Mouse (Mus musculus) neural tube, embryonic 11.5 days (tissue): ENCODE data around the gene Acrv1. TPM values are rescaled to one million over a fixed set of nuclear protein-coding genes. Genes with fewer than 3 reads are reported as not detected.

Source experiments
- ATAC-seq: fragments of 200-750 bp; cut with Nextera tagmentation; 2 replicates; pipeline ENCODE4 v1.8.0; 2017; ENCODE audit warnings: moderate number of reproducible peaks, mild to moderate bottlenecking, moderate TSS enrichment, moderate library complexity; ENCODE audit not compliant: insufficient read depth, low FRiP score, low TSS enrichment
- DNase-seq: peaks from one replicate; pipeline ENCODE4 v3.0.0-alpha.2; 2015; ENCODE audit warnings: low spot score
- H3K27ac ChIP-seq: fragments of 300-500 bp; sonication (generic); 2 replicates; pipeline ENCODE4 v1.5.1; 2014; ENCODE audit warnings: low read depth, mild to moderate bottlenecking, low read length
- H3K27me3 ChIP-seq: fragments of 300-500 bp; sonication (generic); 2 replicates; pipeline ENCODE4 v1.6.1; 2014; ENCODE audit warnings: mild to moderate bottlenecking, low read length, mixed read lengths; ENCODE audit not compliant: control insufficient read depth, insufficient read depth
- H3K36me3 ChIP-seq: fragments of 300-500 bp; sonication (generic); 2 replicates; pipeline ENCODE4 v1.6.1; 2014; ENCODE audit warnings: mild to moderate bottlenecking, low read length, moderate library complexity, mixed read lengths; ENCODE audit not compliant: control insufficient read depth, insufficient read depth
- H3K4me1 ChIP-seq: fragments of 300-500 bp; sonication (generic); 2 replicates; pipeline ENCODE4 v1.6.1; 2014; ENCODE audit warnings: low read length, mixed read lengths; ENCODE audit not compliant: control insufficient read depth, insufficient read depth
- H3K4me2 ChIP-seq: fragments of 300-500 bp; sonication (generic); 2 replicates; pipeline ENCODE4 v1.6.1; 2014; ENCODE audit warnings: low read depth, mild to moderate bottlenecking, moderate library complexity
- H3K4me3 ChIP-seq: fragments of 300-500 bp; sonication (generic); 2 replicates; pipeline ENCODE4 v1.5.1; 2014; ENCODE audit warnings: low read depth, low read length
- H3K9ac ChIP-seq: fragments of 300-500 bp; sonication (generic); 2 replicates; pipeline ENCODE4 v1.6.1; 2014; ENCODE audit warnings: mild to moderate bottlenecking, low read length
- H3K9me3 ChIP-seq: fragments of 300-500 bp; sonication (generic); 2 replicates; pipeline ENCODE4 v1.6.1; 2016; ENCODE audit warnings: low read length; ENCODE audit not compliant: control insufficient read depth
- WGBS: fragments of 180-500 bp; shearing (Covaris S2); extraction: QIAGEN DNeasy Blood & Tissue Kit; methylation state at CpG from one replicate; pipeline ENCODE4 v1.1.7; 2014; 5-methylcytosine and 5-hydroxymethylcytosine counted together
- polyA plus RNA-seq: library from polyadenylated mRNA; unstranded; fragments of >200 nt; fragmentation: Nextera tagmentation; extraction: Ambion mirVana; gene quantifications from 2 replicates; pipeline ENCODE4 v1.2.1, GENCODE M21; 2014

The Acrv1 gene
- polyA plus RNA-seq, 1 experiment from 2014 or later = not detected

GRCm38 (mm10) chr9:36727034-36727755, 34.2 kb downstream of the Acrv1 start, which contains the start of gene Chek1:
TSS of gene Chek1 (minus strand) at chr9:36727065.
- 9% methylated on average over 12 of the region's 12 CpGs for WGBS
- H3K4me1 ChIP-seq = 0 out of 2 replicates have a peak, but pooled peaks cover 3% of the 10 kb centered on the region

More at GRCm38 (mm10) chr9:36727034-36727755, 34.2 kb downstream of the Acrv1 start, which contains the start of gene Chek1:
- no peaks in the 10 kb centered on the region for H3K9me3 ChIP-seq
- peak within 1 kb of the TSS; percentile 86 for H3K27ac ChIP-seq
- no peaks in the 10 kb centered on the region; the same call in 1 of the 2 replicates for H3K36me3 ChIP-seq
- peak within 1 kb of the TSS; percentile 68 for H3K4me3 ChIP-seq
- H3K27me3 ChIP-seq = no peaks in the 10 kb centered on the region
- ATAC-seq (no peak), DNase-seq (no peak)
- H3K4me2 ChIP-seq = peak within 1 kb of the TSS; percentile 82
- H3K9ac ChIP-seq = peak within 1 kb of the TSS; percentile 74

Other genes starting within 250 kb of the Acrv1 start
- gene Gm9513, start 217.6 kb upstream of the Acrv1 start, polyA plus RNA-seq = not detected in 2 replicates
- not detected in 2 replicates for gene Gm5615, start 151.3 kb upstream of the Acrv1 start, polyA plus RNA-seq
- gene Gm17689, start 110.6 kb upstream of the Acrv1 start, polyA plus RNA-seq = not detected in 2 replicates
- not detected in 2 replicates for gene A630095E13Rik, start 49.8 kb upstream of the Acrv1 start, polyA plus RNA-seq
- gene Chek1, start 33.8 kb downstream of the Acrv1 start, polyA plus RNA-seq = 45.1 and 48.0 TPM in 2 replicates
- 164 and 179 TPM in 2 replicates for gene Stt3a, start 74.5 kb downstream of the Acrv1 start, polyA plus RNA-seq
- gene Ei24, start 104.2 kb downstream of the Acrv1 start, polyA plus RNA-seq = 64.2 and 68.5 TPM in 2 replicates
- 290 and 300 TPM in 2 replicates for gene Fez1, start 128.6 kb downstream of the Acrv1 start, polyA plus RNA-seq